Mouse (Mus musculus) brain, embryonic 14.5 days (tissue): ENCODE data around the gene Art3. TPM values are rescaled to one million over a fixed set of nuclear protein-coding genes. Genes with fewer than 3 reads are reported as not detected.
A peak's percentile ranks its signal among the peaks of the same experiment; 100 is the strongest.

Source experiments
- DNase-seq: peaks from one replicate; pipeline ENCODE4 v3.0.0-alpha.2; 2011; ENCODE audit warnings: low read depth
- CTCF ChIP-seq: fragments of 200-500 bp; IDR thresholded peaks from 2 replicates; pipeline ENCODE4 v1.5.1; 2012; ENCODE audit warnings: inconsistent platforms, mild to moderate bottlenecking, moderate library complexity, borderline replicate concordance; ENCODE audit not compliant: insufficient read depth, insufficient read length; ENCODE audit errors: extremely low read depth
- POLR2A ChIP-seq: fragments of 200-500 bp; IDR thresholded peaks from 2 replicates; pipeline ENCODE4 v1.6.1; 2012; ENCODE audit warnings: mild to moderate bottlenecking, inconsistent platforms, borderline replicate concordance; ENCODE audit not compliant: poor library complexity, insufficient read depth, insufficient read length, severe bottlenecking; ENCODE audit errors: extremely low read depth
- polyA plus RNA-seq: library from polyadenylated mRNA; depleted of rRNA; stranded (reverse); fragments of >200 nt; gene quantifications from 2 replicates; pipeline ENCODE4 v1.2.3, GENCODE M21; 2012

Gene Art3
- polyA plus RNA-seq, 1 experiment: 3.8 TPM

DNA sequence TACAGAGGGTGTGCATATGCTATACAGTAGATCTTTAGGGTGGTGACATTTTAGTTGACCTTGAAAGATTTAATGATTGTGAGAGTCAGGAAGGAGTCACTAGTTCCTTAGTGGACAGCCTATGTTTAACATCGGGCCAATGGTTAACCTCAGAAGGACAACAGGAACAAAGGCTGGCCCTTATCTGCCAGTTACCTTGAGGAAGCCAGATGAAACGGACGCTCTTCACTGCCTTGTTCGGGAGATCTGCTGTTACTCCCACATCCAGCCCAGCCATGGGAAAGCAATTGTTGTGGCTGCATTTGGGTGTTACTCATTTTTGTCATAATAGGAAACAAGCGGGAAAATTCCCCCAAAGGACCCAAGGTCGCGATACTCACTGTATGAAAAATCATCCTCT is 17.9 kb upstream of the Art3 start:
- no peak for DNase-seq
- TF ChIP-seq CTCF (no peak), POLR2A (no peak)

DNA sequence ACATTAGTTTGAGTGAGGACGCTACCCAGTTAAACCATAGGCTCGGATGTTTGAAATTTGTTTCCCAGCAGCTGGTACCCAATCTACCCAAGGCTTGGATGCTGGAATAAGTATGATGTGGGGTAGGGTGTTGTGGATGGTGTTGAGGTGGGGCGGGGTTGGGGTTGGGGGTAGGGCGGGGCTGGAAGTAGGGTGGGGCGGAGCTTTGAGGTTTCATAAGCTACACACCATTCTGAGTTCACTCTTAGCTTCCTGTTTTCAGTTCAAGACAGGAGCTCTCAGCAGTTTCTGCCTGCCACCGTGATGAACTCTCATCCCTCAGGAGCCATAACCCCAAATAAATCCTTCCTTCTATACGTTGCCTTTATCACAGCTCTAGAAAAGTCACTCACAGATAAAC is 13.5 kb upstream of the Art3 start:
- TF ChIP-seq CTCF: no peak
- TF ChIP-seq POLR2A: no peak
- DNase-seq: no peak

GRCm38 (mm10) chr5:92318596-92318995 is 13.0 kb upstream of the Art3 start:
- DNase-seq: no peak
- TF ChIP-seq CTCF (no peak), POLR2A (no peak)

DNA sequence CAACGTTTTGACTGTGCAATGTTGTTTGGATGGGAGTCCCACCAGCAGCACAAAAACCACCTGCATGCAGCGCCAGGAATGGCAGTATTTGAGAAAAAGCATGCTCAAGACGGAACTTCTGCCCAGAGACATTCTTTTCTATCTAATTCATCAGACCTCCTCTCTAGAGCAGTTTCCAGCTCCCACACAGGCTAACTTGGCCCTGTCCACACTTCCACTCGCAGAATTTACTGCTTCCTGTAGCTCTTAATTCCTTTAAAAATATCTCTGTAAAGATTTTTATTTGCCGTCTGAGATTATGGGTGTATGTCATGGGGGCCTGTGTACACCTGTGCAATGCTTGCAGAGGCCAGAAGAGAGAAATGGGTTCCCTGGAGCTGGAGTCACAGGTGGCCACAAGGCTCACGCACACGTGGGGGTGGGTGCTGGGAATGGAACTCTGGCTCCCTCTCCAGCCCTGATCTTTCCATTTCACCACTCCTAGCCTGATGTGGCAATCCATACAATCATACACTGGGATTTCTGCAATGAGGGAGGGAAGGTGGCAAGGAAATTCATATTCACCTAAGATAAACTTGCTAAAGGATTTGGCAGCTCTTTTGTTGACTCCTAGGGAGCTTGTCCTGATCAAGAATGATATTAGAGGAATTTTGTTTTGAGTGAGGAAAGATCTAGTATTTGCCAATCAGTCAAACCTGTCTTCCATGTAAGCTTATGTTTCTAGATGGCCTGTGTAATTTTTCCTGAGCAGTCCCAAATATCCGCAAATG is 9.8 kb upstream of the Art3 start:
- no peak for TF ChIP-seq CTCF
- no peak for TF ChIP-seq POLR2A
- DNase-seq: no peak

DNA sequence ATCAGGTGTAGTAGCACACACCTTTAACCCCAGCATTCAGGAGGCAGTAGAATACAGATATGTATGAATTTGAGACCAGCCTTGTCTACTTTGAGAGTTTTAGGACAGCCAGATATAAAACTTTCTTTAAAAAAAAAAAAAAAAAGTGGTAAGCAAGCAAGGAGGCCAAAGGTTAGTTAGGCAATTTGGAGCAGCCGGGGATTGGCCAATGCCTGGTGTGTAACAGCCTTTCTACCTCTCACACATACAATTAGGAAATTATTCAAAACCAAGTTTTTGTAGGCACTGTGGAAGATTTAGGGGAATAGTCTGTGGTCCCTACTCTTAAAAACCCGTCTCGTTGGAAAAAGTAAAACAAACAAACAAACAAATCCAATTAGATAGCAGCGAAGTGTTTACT is 9.0 kb upstream of the Art3 start:
- DNase-seq: no peak
- no peak for TF ChIP-seq POLR2A
- no peak for TF ChIP-seq CTCF

DNA sequence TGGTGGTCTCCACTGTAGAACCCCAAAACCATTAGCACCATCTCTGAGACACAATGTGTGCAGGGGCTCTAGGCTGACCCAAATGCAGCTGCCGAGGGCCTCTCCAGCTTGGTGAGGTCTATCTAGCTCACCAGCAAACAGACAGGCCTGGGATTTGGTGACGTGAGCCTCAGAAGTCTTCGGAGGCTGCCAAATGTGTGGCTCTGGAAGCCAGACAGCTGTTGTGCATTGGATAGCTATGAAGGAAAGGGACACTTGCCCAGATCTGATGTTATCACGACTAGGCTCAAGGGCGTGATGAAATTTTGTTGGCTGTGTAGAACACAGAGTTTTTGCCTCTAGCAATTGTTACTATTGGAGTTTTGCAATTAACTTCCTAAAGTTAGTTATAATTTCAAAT is 8.4 kb upstream of the Art3 start:
- TF ChIP-seq CTCF (no peak), POLR2A (no peak)

GRCm38 (mm10) chr5:92327367-92327766 is 4.3 kb upstream of the Art3 start:
- no peak for DNase-seq
- TF ChIP-seq POLR2A (no peak), CTCF (no peak)

More for the DNA sequence above, 8.4 kb upstream of the Art3 start:
- no peak for DNase-seq

DNA sequence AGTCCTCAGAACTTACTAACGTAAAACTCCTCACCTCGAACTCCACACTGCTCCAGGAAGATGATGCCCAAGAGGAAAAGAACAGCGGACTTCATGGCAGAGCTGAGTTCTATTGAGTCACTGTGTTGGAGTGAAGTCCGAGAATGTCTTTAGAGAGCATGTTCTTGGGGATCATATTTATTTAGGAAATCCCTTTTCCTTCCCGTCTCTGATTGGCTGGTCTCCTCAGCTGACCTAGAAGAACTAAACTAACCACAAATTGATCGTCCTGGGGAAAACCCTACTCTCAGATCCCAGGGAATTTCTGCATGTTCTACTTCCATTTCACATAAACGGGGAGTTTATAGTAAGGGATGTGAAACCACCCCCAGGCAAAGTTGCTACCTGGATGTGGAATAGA is 3.7 kb upstream of the Art3 start, which contains the start of gene Cxcl9:
Gene Cxcl9, minus strand, starts transcription at position 151 of the 400 bp plus-strand sequence.
- TF ChIP-seq CTCF: no peak
- TF ChIP-seq POLR2A: no peak
- DNase-seq: no peak

DNA sequence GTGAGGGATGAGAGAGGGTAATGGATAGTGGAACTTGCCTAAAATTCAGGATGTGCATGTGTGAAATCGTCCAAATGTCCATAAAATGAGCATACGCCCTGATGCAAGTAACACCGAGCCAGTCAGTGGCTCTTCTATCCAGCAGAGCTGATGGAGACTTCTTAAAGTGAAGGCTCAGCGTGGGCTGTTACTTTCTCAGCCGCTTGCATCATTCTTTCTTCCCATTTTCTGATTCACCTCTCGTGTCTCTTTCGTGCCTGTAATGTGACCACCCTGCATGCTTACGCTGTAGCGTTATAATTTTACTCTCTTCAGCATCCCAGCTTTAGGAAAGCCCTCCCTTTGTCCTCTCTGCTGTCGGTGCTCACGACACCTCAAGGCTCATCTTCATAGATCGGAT is 505 bp upstream of the Art3 start:
- no peak for TF ChIP-seq POLR2A
- TF ChIP-seq CTCF: no peak
- no peak for DNase-seq

GRCm38 (mm10) chr5:92332359-92332840 is 773 bp downstream of the Art3 start:
- DNase-seq: peak; percentile 63

DNA sequence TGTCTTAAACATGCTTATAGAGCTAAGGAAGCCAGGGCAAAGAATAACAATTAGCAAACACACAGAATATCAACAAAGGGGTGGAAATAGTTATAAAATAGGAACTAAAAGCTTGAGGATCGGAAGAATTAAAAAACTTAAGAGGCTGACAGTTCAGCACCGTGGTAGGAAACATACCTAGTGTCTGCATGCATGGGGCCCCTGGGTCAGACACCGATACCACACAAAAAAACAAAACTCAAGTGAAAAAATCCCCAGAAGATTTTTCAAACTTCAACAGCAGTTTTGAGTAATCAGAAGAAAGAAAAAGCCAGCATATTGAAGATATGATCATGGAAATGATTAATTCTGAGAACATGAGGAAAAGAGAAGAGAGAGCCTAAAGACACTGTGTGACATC is 5.1 kb downstream of the Art3 start:
- DNase-seq: no peak
- no peak for TF ChIP-seq POLR2A
- no peak for TF ChIP-seq CTCF

More at GRCm38 (mm10) chr5:92332359-92332840, 773 bp downstream of the Art3 start:
- TF ChIP-seq CTCF (no peak), POLR2A (no peak)

DNA sequence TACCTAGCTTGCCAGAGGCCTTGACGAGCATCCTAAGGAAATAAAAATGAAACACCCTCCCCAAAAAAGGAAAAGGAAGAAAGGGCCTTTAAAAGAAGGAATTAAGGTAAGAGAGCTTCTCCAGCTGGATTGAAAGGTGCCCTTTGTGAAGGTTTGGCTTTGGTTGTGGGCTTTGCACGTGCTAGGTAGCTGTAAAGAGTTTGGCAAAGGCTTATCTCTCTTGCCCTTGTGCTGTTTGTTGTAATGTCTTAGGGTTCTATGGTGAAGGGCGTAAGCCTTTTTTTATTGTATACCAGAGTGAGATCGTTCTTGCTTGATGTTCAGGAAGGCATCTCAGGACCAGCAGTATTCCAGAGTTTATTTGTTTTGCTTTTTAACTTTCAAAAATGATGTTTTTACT is 9.0 kb downstream of the Art3 start:
- no peak for DNase-seq
- TF ChIP-seq CTCF (no peak), POLR2A (no peak)
